Mouse (Mus musculus): ENCODE results near the gene Emg1. TPM values are rescaled to one million over a fixed set of nuclear protein-coding genes. Genes with fewer than 3 reads are reported as not detected.

Emg1 gene
- polyA plus RNA-seq, 1 experiment, result 42.9 TPM

DNA sequence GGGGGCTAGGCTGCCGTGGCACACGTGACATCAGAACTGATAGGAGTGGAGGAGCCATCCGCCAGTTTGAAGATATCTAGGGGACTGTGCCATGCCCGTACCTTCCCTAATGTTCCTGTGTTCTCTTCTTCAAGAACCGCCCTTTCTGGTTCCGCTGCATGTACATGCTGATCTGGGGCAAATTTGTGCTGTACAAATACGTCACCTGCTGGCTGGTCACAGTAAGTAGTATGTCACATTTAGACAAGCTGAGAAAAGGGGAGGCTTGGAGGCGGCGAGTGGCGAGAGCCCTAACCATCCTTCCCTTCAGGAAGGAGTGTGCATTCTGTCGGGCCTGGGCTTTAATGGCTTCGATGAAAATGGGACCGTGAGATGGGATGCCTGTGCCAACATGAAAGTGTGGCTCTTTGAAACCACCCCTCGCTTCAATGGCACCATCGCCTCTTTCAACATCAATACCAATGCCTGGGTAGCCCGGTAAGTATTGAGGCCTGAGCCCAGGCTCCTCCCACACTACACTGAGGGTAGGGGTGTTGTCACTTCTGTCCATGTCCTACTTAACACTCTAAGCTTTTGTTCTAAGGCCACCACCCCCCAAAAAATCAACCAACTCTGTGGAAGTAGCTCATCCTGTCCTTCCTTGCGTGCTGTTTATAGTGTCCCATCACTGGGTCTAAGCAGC is 9.7 kb downstream of the Emg1 start:
- no peak for DNase-seq
- 88% methylated on average over 17 of the region's 17 CpGs for WGBS

DNA sequence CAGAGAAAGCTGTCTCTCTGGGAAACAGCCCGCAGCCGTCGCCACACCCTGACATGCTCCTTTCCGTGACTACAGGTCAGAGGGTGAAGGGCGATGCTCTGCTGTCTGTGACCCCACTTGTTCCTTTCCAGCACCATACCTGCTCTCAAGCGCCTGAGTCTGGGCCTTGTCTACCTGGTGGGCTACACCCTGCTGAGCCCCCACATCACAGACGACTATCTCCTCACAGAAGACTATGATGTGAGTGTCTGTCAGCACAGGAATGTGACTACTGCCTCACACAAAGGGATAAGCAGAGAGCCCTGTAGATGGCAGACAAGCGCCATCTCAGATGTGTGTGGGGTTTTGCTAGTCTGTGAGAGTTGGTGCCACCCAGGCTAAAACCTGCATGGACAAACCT is 10.6 kb downstream of the Emg1 start:
- H3K4me1 ChIP-seq (ENCODE audit: control insufficient read depth, insufficient read depth, low read length), result no peaks in the 10 kb centered on the region
- no peak overlapping the region for H3K4me3 ChIP-seq (replicated peaks; ENCODE audit: extremely low read depth, low read depth, low read length)
- TF ChIP-seq CTCF (IDR thresholded peaks at IDR 0.05; ENCODE audit: insufficient read depth, low read length) (no peak), POLR2A (IDR thresholded peaks at IDR 0.05; ENCODE audit: borderline replicate concordance, extremely low read depth, low read depth, low read length) (no peak)
- no peak for DNase-seq
- WGBS, result 82% methylated on average over 8 of the region's 8 CpGs

More for the DNA sequence above, 9.7 kb downstream of the Emg1 start:
- TF ChIP-seq CTCF (IDR thresholded peaks at IDR 0.05; ENCODE audit: insufficient read depth, low read length), result no peak
- TF ChIP-seq POLR2A (IDR thresholded peaks at IDR 0.05; ENCODE audit: borderline replicate concordance, extremely low read depth, low read depth, low read length), result no peak
- H3K4me3 ChIP-seq (replicated peaks; ENCODE audit: extremely low read depth, low read depth, low read length), result no peak overlapping the region
- no peaks in the 10 kb centered on the region for H3K4me1 ChIP-seq (ENCODE audit: control insufficient read depth, insufficient read depth, low read length)

DNA sequence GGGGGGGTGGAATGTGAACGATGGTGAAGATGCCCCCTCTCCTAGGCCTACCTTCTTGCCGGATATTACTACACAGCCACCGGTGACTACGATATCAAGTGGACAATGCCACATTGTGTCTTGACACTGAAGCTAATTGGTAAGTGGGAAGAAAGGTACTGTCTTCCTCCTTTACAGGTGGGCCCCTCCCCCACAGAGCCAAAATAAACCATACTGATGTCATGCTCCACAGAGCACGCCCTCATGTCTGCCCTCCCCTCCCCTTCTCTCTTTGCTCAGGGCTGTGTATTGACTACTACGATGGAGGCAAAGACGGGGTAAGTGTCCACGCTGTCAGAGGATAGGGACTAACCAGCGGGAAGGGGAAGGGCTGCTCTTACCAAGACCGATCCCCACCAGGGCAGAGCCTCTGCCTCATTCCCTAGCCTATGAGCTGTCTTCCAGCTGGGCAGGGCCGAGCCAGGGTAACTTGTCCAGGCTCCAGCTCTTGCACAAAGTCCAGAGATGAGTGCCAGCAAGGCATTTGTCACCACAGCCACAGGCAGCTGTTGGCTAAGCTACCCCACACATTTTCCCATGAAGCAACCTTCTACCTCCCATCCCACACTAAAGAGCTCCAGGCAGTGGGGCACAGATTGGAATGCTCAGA is 11.9 kb downstream of the Emg1 start:
- Histone ChIP-seq H3K4me1 (ENCODE audit: control insufficient read depth, insufficient read depth, low read length) (no peaks in the 10 kb centered on the region), H3K4me3 (replicated peaks; ENCODE audit: extremely low read depth, low read depth, low read length) (no peak overlapping the region)
- no peak for TF ChIP-seq CTCF (IDR thresholded peaks at IDR 0.05; ENCODE audit: insufficient read depth, low read length)
- no peak for TF ChIP-seq POLR2A (IDR thresholded peaks at IDR 0.05; ENCODE audit: borderline replicate concordance, extremely low read depth, low read depth, low read length)
- 63% methylated on average over 11 of the region's 11 CpGs for WGBS
- DNase-seq, result peak; percentile 40

DNA sequence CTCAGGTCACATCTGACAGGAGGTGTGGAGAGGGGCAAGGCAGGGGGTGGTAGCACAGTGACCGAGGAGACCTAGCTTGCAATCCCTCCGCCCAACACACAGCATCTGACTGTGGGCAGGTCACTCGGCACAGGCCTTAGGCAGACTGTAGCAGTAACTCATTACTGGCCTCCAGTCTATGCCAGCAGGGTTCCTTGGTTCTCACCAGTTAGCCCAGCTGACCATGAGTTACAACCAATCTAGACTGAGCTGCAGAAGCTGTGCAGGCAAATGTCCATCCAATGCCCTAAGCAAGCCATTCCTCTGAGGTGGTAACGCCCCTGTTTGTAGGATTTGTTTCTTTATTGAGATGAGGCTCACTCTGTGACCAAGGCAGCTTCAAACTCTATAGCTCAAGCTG is 12.6 kb downstream of the Emg1 start:
- 89% methylated on average over 4 of the region's 4 CpGs for WGBS
- no peak for DNase-seq
- H3K4me1 ChIP-seq (ENCODE audit: control insufficient read depth, insufficient read depth, low read length), result peaks cover 4% of the 10 kb centered on the region
- no peak overlapping the region for H3K4me3 ChIP-seq (replicated peaks; ENCODE audit: extremely low read depth, low read depth, low read length)
- TF ChIP-seq CTCF (IDR thresholded peaks at IDR 0.05; ENCODE audit: insufficient read depth, low read length) (no peak), POLR2A (IDR thresholded peaks at IDR 0.05; ENCODE audit: borderline replicate concordance, extremely low read depth, low read depth, low read length) (no peak)

DNA sequence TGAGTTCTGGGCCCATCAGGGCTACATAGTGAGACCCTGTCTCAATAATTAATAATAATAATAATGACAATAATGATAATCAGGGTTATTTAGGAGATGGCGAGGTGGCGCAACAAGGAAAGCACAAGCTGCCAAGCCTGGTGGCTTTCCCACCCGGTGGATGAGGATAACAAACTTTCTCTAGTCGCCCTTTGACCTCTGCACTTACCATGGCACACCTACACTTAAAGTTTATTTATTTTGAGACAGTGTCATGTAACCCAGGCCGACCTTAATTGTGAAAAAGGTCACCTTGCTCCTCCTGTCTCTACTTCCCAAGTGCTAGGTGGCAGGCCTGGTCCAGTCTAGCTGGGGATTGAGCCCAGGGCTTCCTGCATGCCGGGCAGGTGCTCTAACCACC is 13.2 kb downstream of the Emg1 start:
- 75% methylated on average over 6 of the region's 6 CpGs for WGBS
- Histone ChIP-seq H3K4me3 (replicated peaks; ENCODE audit: extremely low read depth, low read depth, low read length) (no peak overlapping the region), H3K4me1 (ENCODE audit: control insufficient read depth, insufficient read depth, low read length) (peaks cover 10% of the 10 kb centered on the region)
- TF ChIP-seq POLR2A (IDR thresholded peaks at IDR 0.05; ENCODE audit: borderline replicate concordance, extremely low read depth, low read depth, low read length), result no peak
- no peak for TF ChIP-seq CTCF (IDR thresholded peaks at IDR 0.05; ENCODE audit: insufficient read depth, low read length)
- no peak for DNase-seq

DNA sequence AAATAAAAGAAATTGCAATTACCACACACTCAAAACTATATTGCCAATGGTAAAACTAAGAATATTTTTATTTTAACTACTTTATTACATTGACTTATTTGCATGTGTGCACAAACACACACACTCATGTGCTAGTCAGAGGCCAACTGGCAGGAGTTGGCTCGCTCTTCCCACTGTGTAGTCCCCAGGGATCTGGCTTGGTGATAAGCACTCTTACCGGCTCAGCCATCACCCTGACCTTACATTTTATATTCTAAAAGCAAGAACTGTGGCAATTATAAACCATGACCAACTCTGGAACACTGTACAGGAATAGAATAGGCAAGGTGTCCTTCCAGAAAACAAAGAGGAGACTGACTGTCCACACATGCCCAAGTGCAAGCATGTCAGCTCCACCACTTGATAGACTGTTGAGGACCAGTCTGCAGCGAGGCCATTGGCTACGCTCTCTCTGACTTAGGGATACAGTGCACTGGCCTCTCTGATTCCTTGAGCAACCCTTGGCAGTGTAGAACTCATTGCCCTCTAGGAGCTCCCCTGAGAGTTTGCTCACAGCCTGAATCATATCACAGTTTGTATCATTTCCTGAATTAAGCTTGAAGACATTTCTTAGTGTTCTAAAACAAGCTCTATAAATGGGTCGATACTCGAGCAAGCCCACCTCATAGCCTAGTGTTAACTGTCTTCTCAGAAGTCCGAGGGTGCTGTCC is 15.4 kb downstream of the Emg1 start:
- peaks cover 17% of the 10 kb centered on the region for H3K4me1 ChIP-seq (ENCODE audit: control insufficient read depth, insufficient read depth, low read length)
- TF ChIP-seq CTCF (IDR thresholded peaks at IDR 0.05; ENCODE audit: insufficient read depth, low read length) (no peak), POLR2A (IDR thresholded peaks at IDR 0.05; ENCODE audit: borderline replicate concordance, extremely low read depth, low read depth, low read length) (no peak)
- WGBS, result 82% methylated on average over 7 of the region's 7 CpGs
- H3K4me3 ChIP-seq (replicated peaks; ENCODE audit: extremely low read depth, low read depth, low read length), result no peak overlapping the region
- no peak for DNase-seq

DNA sequence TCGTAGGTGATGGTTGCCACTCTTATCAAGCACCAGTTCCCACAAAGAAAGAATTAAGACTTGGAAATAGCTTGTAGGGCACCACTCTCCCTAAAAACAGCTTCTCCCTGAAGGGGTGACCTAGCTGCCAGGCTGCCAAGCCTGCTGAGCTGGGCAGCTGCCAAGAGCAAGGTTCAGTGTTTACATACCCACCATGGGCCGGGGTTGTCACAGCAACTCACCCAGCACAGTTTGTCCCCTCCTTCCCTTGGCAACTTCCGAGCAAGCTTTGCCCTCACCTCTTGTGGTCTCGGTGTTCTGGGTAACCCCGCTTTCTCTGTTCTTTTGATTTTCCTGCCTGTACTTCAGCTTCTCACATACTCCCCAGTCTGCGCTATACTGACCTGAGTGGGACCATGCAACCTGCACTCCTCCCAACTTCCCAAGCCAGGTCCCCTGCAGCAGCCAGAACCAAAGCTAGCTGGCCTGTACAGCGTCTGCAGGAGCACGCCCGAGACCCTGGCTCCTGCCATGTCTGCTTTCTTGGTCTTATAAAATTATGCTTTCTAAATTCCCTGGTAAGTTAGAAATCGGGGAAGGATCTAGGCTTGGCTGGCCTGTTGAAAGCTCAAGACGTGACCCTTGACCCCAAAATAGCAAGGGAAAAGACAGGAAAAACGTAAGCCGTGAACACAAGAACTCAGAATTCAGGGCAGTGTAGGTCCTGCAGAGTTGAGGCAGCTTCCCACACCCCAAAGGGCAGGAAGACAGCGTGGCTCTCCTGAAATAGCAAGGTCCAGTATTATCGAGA is 17.6 kb downstream of the Emg1 start:
- no peak for TF ChIP-seq CTCF (IDR thresholded peaks at IDR 0.05; ENCODE audit: insufficient read depth, low read length)
- no peak for TF ChIP-seq POLR2A (IDR thresholded peaks at IDR 0.05; ENCODE audit: borderline replicate concordance, extremely low read depth, low read depth, low read length)
- DNase-seq, result peak; percentile 75
- 41% methylated on average over 15 of the region's 15 CpGs for WGBS
- Histone ChIP-seq H3K4me1 (ENCODE audit: control insufficient read depth, insufficient read depth, low read length) (peaks cover 17% of the 10 kb centered on the region), H3K4me3 (replicated peaks; ENCODE audit: extremely low read depth, low read depth, low read length) (no peak overlapping the region)

DNA sequence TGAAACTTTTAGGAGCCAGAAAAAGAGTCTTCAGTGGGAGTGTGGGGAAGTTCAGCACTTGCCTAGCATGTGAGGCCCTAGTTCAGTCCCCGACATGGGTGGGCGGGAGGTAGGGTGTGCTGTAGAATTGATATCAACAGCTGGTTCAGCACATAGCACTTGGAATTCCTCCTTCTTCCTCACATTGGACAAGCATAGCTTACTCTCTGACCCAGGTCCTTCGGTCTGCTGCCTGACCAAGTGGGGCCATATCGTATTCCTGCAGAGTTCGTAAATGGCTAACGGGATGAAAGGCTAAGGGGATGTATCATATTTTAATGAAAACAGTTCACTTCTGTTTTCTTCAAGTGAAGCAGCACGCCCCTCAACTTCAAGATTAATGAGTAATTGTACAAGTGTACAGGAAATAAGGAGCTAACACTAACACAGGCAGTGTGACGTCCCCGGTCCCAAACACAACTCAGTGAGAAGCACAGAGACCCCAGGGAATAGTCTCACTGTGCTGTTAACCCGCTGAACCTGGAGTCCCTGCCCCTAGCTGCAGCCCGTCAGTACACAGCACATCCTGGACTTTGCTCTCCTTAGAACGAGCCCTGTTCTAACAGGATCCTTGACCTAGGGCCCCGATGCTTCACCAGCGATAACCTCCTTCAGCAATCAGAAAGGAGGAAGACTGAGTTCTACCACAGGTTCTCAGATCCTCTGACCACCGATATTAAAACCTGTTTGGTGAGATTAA is 18.6 kb downstream of the Emg1 start:
- TF ChIP-seq CTCF (IDR thresholded peaks at IDR 0.05; ENCODE audit: insufficient read depth, low read length) (no peak), POLR2A (IDR thresholded peaks at IDR 0.05; ENCODE audit: borderline replicate concordance, extremely low read depth, low read depth, low read length) (no peak)
- peaks cover 17% of the 10 kb centered on the region for H3K4me1 ChIP-seq (ENCODE audit: control insufficient read depth, insufficient read depth, low read length)
- no peak overlapping the region for H3K4me3 ChIP-seq (replicated peaks; ENCODE audit: extremely low read depth, low read depth, low read length)
- no peak for DNase-seq
- 28% methylated on average over 15 of the region's 15 CpGs for WGBS
